Mouse (Mus musculus) midbrain, postnatal 0 days (tissue): ENCODE measurements at regions not wholly inside any gene's neighbourhood (a gene's known extent, or its start where the extent isn't known, plus 50 kb on each side); places are given as distances from the start of the nearest gene placed in this dataset.

Experiments used
- ATAC-seq: fragments of 200-750 bp; cut with Nextera tagmentation; 2 replicates; pipeline ENCODE4 v1.8.0; 2017; ENCODE audit warnings: moderate number of reproducible peaks, mild to moderate bottlenecking, moderate TSS enrichment, moderate library complexity; ENCODE audit not compliant: low FRiP score
- DNase-seq: peaks from one replicate; pipeline ENCODE4 v3.0.0-alpha.2; 2015; ENCODE audit warnings: low spot score
- H3K27ac ChIP-seq: fragments of 300-500 bp; sonication (generic); 2 replicates; pipeline ENCODE4 v1.5.1; 2014; ENCODE audit warnings: low read depth, mild to moderate bottlenecking, low read length, mixed read lengths
- H3K27me3 ChIP-seq: fragments of 300-500 bp; sonication (generic); 2 replicates; pipeline ENCODE4 v1.6.1; 2014; ENCODE audit warnings: low read length, control low read depth, mixed read lengths; ENCODE audit not compliant: insufficient read depth
- H3K36me3 ChIP-seq: fragments of 300-500 bp; sonication (generic); 2 replicates; pipeline ENCODE4 v1.6.1; 2014; ENCODE audit warnings: low read length, control low read depth, mixed read lengths; ENCODE audit not compliant: insufficient read depth
- H3K4me1 ChIP-seq: fragments of 300-500 bp; sonication (generic); 2 replicates; pipeline ENCODE4 v1.6.1; 2014; ENCODE audit warnings: mild to moderate bottlenecking, control low read depth, antibody characterized with exemption, low read length, mixed read lengths; ENCODE audit not compliant: insufficient read depth
- H3K4me2 ChIP-seq: fragments of 300-500 bp; sonication (generic); 2 replicates; pipeline ENCODE4 v1.6.1; 2014; ENCODE audit warnings: low read depth, mild to moderate bottlenecking, low read length, mixed read lengths; ENCODE audit not compliant: poor library complexity, severe bottlenecking
- H3K4me3 ChIP-seq: fragments of 300-500 bp; sonication (generic); 2 replicates; pipeline ENCODE4 v1.5.1; 2014; ENCODE audit warnings: low read depth, mild to moderate bottlenecking, low read length, moderate library complexity
- H3K9ac ChIP-seq: fragments of 300-500 bp; sonication (generic); replicated peaks from 2 replicates; pipeline ENCODE4 v1.6.1; 2014; ENCODE audit warnings: mild to moderate bottlenecking, low read length, moderate library complexity, mixed read lengths; ENCODE audit not compliant: poor library complexity, severe bottlenecking
- H3K9me3 ChIP-seq: fragments of 300-500 bp; sonication (generic); 2 replicates; pipeline ENCODE4 v1.6.1; 2016; ENCODE audit warnings: low read length, control low read depth
- CTCF ChIP-seq: IDR thresholded peaks from 2 replicates; pipeline ENCODE4 v1.5.1; 2016; ENCODE audit warnings: antibody characterized with exemption, mild to moderate bottlenecking
- WGBS: fragments of 180-500 bp; shearing (Covaris S2); extraction: QIAGEN DNeasy Blood & Tissue Kit; methylation state at CpG from one replicate; pipeline ENCODE4 v1.1.7; 2014; 5-methylcytosine and 5-hydroxymethylcytosine counted together

DNA sequence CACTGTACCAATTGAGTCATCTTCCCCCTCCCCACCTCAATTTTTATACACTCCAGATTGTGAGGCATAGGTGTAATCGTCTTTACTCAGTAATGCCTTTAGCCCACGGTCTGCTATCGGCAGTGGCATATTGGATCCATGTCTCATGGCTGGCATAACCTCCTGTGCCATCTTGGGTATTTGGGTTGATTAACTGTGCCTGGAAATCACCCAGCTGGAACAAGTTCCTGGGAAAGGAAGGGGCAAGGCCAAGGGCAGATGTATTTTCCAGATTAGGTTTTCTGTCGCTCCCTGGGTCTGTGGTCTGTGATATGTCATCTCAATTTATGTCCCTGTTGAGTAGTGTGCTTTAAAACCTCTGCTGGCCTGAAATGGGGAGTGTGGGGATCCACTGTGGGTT, 158.2 kb downstream of the Glrx3 start:
- ATAC-seq (no peak), DNase-seq (no peak)
- Histone ChIP-seq H3K27ac (no peak overlapping the region), H3K4me3 (no peak overlapping the region), H3K9me3 (no peaks in the 10 kb centered on the region), H3K9ac (no peak overlapping the region), H3K4me2 (no peak overlapping the region), H3K4me1 (no peaks in the 10 kb centered on the region), H3K27me3 (no peaks in the 10 kb centered on the region), H3K36me3 (no peaks in the 10 kb centered on the region)
- TF ChIP-seq CTCF, result no peak
- 84% methylated on average over 4 of the region's 4 CpGs for whole genome bisulfite sequencing

DNA sequence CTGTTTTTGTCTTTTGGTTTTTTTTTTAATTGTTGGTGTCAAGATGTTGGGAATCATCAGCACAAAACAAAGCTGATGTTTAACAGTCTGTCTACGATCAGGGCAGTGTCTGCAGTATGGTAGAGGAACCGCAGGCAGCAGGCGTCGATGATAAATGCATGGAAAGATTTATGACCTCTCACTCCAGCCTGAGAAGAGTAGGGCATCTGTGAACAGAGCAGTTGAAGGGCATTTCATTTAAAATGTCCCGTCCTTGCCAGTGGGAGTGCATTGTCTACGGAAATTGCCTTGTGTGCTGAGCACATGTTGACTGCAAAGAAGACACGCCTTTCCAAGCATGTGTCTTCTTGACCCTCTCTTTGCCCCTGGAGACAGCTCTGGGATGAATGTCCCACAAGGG, 158.7 kb downstream of the Glrx3 start:
- no peaks in the 10 kb centered on the region for H3K36me3 ChIP-seq
- H3K9me3 ChIP-seq, result no peaks in the 10 kb centered on the region
- H3K27me3 ChIP-seq, result no peaks in the 10 kb centered on the region
- no peaks in the 10 kb centered on the region; the same call in 1 of the 2 replicates for H3K4me1 ChIP-seq
- 89% methylated on average over 7 of the region's 7 CpGs for WGBS
- DNase-seq (no peak), ATAC-seq (no peak)
- no peak for TF ChIP-seq CTCF
- H3K9ac ChIP-seq, result no peak overlapping the region
- no peak overlapping the region for H3K4me2 ChIP-seq
- H3K27ac ChIP-seq, result no peak overlapping the region
- H3K4me3 ChIP-seq, result no peak overlapping the region

DNA sequence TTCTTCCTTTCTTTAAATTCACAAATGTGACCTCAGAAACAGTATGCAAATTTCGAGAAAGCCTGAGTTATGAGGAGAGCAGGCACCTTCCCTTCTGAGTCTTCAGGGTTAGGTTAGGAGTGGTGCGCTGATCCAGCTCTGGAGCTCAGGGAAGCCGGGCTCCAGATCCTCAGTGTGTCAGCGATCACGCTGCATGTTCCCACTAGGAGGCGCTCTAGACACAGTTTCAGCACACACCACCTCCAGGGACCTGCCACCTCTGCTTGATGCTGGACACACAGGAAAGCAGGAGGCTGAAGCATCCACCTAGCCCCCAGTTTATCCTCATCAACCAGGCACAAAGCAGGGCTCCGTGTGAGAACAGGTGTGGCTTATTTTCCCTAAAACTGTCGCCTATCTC, 165.6 kb downstream of the Glrx3 start:
- ATAC-seq (no peak; the same call in 1 of the 2 replicates), DNase-seq (peak; percentile 82)
- no peaks in the 10 kb centered on the region for H3K27me3 ChIP-seq
- no peak overlapping the region for H3K27ac ChIP-seq
- no peaks in the 10 kb centered on the region for H3K36me3 ChIP-seq
- H3K9ac ChIP-seq, result no peak overlapping the region
- no peaks in the 10 kb centered on the region for H3K9me3 ChIP-seq
- WGBS, result 4% methylated on average over 8 of the region's 8 CpGs
- no peak overlapping the region for H3K4me2 ChIP-seq
- no peak overlapping the region for H3K4me3 ChIP-seq
- TF ChIP-seq CTCF, result peak; percentile 91
- H3K4me1 ChIP-seq, result no peaks in the 10 kb centered on the region; the same call in 1 of the 2 replicates

DNA sequence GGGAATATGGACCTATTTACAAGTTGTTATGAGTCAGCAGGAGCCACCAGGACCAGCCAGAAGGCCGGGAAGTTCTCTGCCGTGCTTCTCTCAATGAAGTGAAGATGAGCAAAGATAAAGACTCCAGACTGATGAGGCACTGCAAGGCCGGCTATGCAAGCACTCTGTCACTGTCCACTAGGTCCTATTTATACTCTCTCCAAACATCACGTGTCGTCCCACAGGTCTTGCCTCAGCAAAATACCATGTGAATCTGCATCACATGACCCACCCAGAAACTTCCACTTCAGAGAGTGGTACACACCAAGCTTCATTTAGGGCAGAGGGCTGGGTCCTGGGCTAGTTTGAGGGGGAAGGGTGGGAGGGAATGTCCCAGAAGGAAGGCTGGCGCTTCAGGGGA, 172.3 kb downstream of the Glrx3 start:
- no peak overlapping the region for H3K4me2 ChIP-seq
- no peaks in the 10 kb centered on the region for H3K36me3 ChIP-seq
- no peaks in the 10 kb centered on the region for H3K4me1 ChIP-seq
- H3K27ac ChIP-seq, result no peak overlapping the region
- ATAC-seq, result no peak
- 85% methylated on average over 6 of the region's 6 CpGs for WGBS
- H3K4me3 ChIP-seq, result no peak overlapping the region
- H3K9me3 ChIP-seq, result no peaks in the 10 kb centered on the region
- no peak overlapping the region for H3K9ac ChIP-seq
- no peak for TF ChIP-seq CTCF
- H3K27me3 ChIP-seq, result no peaks in the 10 kb centered on the region
- DNase-seq, result no peak

DNA sequence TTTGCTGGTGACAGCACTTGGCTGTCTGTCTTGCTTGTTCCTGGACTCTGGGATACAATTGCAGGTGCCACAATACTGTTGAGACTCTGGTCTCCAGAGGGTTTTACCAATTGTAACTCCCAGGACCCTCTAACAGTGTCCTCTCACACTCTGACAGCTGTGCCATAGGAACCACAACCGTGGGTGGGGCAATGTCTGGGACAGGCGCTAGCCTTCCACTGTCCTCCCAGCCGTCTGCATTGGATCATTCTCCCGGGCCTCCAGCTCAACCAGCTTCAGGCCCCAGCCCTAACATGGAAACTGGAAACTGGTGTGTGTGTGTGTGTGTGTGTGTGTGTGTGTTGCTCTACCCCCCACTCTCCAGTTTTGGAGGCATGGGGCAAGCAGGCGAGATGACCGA, 173.9 kb downstream of the Glrx3 start:
- TF ChIP-seq CTCF, result no peak
- Histone ChIP-seq H3K27ac (no peak overlapping the region), H3K9ac (no peak overlapping the region), H3K4me1 (no peaks in the 10 kb centered on the region), H3K4me3 (no peak overlapping the region), H3K27me3 (no peaks in the 10 kb centered on the region), H3K4me2 (no peak overlapping the region), H3K9me3 (no peaks in the 10 kb centered on the region), H3K36me3 (no peaks in the 10 kb centered on the region)
- DNase-seq, result no peak
- 72% methylated on average over 6 of the region's 6 CpGs for WGBS
- ATAC-seq, result no peak

DNA sequence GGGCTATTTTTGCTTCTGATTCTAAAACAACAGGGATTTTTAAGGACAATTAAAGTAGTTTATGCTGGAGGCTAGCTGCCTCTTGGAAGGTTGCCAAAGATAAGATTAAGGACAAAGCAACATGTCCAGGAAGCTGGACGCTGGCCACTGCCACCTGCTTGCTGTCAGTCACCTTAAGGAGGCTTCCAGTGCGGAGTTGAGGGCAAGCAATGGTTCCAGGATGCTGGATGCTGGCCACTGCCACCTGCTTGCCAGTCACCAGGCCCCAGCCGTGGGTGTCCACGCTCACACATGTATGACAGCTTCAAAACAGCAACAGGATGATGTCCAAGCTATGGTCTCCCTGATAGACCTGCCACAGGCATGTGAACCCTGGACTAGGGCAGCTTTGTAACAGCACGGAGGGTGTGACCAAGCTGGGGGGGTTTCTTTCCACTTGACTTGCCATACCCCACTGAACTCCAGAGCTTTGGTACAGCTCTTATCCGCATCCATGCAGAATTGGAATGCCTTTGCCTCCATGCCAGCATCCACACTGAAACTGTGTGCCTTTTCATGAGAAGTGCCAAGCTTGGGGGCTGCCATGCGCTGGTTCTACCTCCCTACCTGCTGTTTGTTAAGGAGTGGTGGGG, 174.6 kb downstream of the Glrx3 start:
- H3K9ac ChIP-seq, result no peak overlapping the region
- H3K4me2 ChIP-seq, result no peak overlapping the region
- H3K27me3 ChIP-seq, result no peaks in the 10 kb centered on the region
- no peak overlapping the region for H3K27ac ChIP-seq
- no peaks in the 10 kb centered on the region for H3K9me3 ChIP-seq
- DNase-seq (peak; percentile 52), ATAC-seq (no peak)
- H3K4me3 ChIP-seq, result no peak overlapping the region
- no peak for TF ChIP-seq CTCF
- H3K4me1 ChIP-seq, result no peaks in the 10 kb centered on the region
- no peaks in the 10 kb centered on the region for H3K36me3 ChIP-seq
- 70% methylated on average over 7 of the region's 7 CpGs for WGBS
